Mouse (Mus musculus) C2C12 (cell line): Measurements from ENCODE around the gene Tmem131.

ENCODE experiments used
- CTCF ChIP-seq: IDR thresholded peaks from one replicate; pipeline ENCODE4 v1.5.1; 2011; ENCODE audit not compliant: control insufficient read depth, insufficient read depth, insufficient read length
- FOSL1 ChIP-seq: IDR thresholded peaks from one replicate; pipeline ENCODE4 v1.8.0; 2011; ENCODE audit warnings: mild to moderate bottlenecking, low read length; ENCODE audit not compliant: poor library complexity, insufficient read depth, severe bottlenecking
- MAX ChIP-seq: IDR thresholded peaks from one replicate; pipeline ENCODE4 v1.6.1; 2011; ENCODE audit warnings: mild to moderate bottlenecking, control low read depth

- TF ChIP-seq CTCF, result no peak
- TF ChIP-seq MAX, result no peak
- TF ChIP-seq FOSL1, result no peak
Measured at GRCm38 (mm10) chr1:36861775-36862174, 81.7 kb downstream of the Tmem131 start.
